Mouse (Mus musculus): ENCODE data around the gene Cdk20. TPM values are rescaled to one million over a fixed set of nuclear protein-coding genes. Genes with fewer than 3 reads are reported as not detected.

The Cdk20 gene
- polyA plus RNA-seq, 1 experiment = 5.8 TPM

- H3K4me1 ChIP-seq (ENCODE audit: control insufficient read depth, insufficient read depth, insufficient read length, low read length) = no peaks in the 10 kb centered on the region
- TF ChIP-seq POLR2A (IDR thresholded peaks at IDR 0.05; ENCODE audit: low read depth, low read length) (no peak), CTCF (IDR thresholded peaks at IDR 0.05; ENCODE audit: extremely low read depth, insufficient read length, insufficient replicate concordance, low read depth, low read length) (no peak)
- no peaks in the 10 kb centered on the region for H3K36me3 ChIP-seq (ENCODE audit: control insufficient read depth, insufficient read depth, low read length)
- 94% methylated on average over 14 of the region's 14 CpGs for WGBS
- H3K27ac ChIP-seq (ENCODE audit: insufficient read depth, low read depth, low read length) = no peak overlapping the region
- H3K4me3 ChIP-seq (ENCODE audit: low read depth, low read length) = no peak overlapping the region
- no peaks in the 10 kb centered on the region for H3K27me3 ChIP-seq (ENCODE audit: control insufficient read depth, insufficient read depth, low read length)
Observed at GRCm38 (mm10) chr13:64458181-64458580, 26.1 kb downstream of the Cdk20 start.

GRCm38 (mm10) chr13:64462581-64462980 lies 30.5 kb downstream of the Cdk20 start:
- 67% methylated on average over 2 of the region's 2 CpGs for WGBS
- H3K27ac ChIP-seq (ENCODE audit: insufficient read depth, low read depth, low read length) = no peak overlapping the region
- TF ChIP-seq CTCF (IDR thresholded peaks at IDR 0.05; ENCODE audit: extremely low read depth, insufficient read length, insufficient replicate concordance, low read depth, low read length) = no peak
- no peak for TF ChIP-seq POLR2A (IDR thresholded peaks at IDR 0.05; ENCODE audit: low read depth, low read length)
- no peaks in the 10 kb centered on the region for H3K4me1 ChIP-seq (ENCODE audit: control insufficient read depth, insufficient read depth, insufficient read length, low read length)
- H3K36me3 ChIP-seq (ENCODE audit: control insufficient read depth, insufficient read depth, low read length) = no peaks in the 10 kb centered on the region
- H3K27me3 ChIP-seq (ENCODE audit: control insufficient read depth, insufficient read depth, low read length) = no peaks in the 10 kb centered on the region
- H3K4me3 ChIP-seq (ENCODE audit: low read depth, low read length) = no peak overlapping the region

- H3K36me3 ChIP-seq (ENCODE audit: control insufficient read depth, insufficient read depth, low read length) = no peaks in the 10 kb centered on the region
- H3K27me3 ChIP-seq (ENCODE audit: control insufficient read depth, insufficient read depth, low read length) = no peaks in the 10 kb centered on the region
- WGBS = 72% methylated on average over 9 of the region's 9 CpGs
- TF ChIP-seq POLR2A (IDR thresholded peaks at IDR 0.05; ENCODE audit: low read depth, low read length) (no peak), CTCF (IDR thresholded peaks at IDR 0.05; ENCODE audit: extremely low read depth, insufficient read length, insufficient replicate concordance, low read depth, low read length) (no peak)
- no peaks in the 10 kb centered on the region for H3K4me1 ChIP-seq (ENCODE audit: control insufficient read depth, insufficient read depth, insufficient read length, low read length)
- H3K27ac ChIP-seq (ENCODE audit: insufficient read depth, low read depth, low read length) = no peak overlapping the region
- H3K4me3 ChIP-seq (ENCODE audit: low read depth, low read length) = no peak overlapping the region
Observed at GRCm38 (mm10) chr13:64465166-64465565, 33.1 kb downstream of the Cdk20 start.

- WGBS = 39% methylated on average over 6 of the region's 6 CpGs
- Histone ChIP-seq H3K4me3 (ENCODE audit: low read depth, low read length) (no peak overlapping the region), H3K4me1 (ENCODE audit: control insufficient read depth, insufficient read depth, insufficient read length, low read length) (no peaks in the 10 kb centered on the region), H3K36me3 (ENCODE audit: control insufficient read depth, insufficient read depth, low read length) (no peaks in the 10 kb centered on the region), H3K27ac (ENCODE audit: insufficient read depth, low read depth, low read length) (no peak overlapping the region), H3K27me3 (ENCODE audit: control insufficient read depth, insufficient read depth, low read length) (no peaks in the 10 kb centered on the region)
- TF ChIP-seq CTCF (IDR thresholded peaks at IDR 0.05; ENCODE audit: extremely low read depth, insufficient read length, insufficient replicate concordance, low read depth, low read length) = no peak
Observed at GRCm38 (mm10) chr13:64467886-64468285, 35.8 kb downstream of the Cdk20 start.

GRCm38 (mm10) chr13:64477968-64478367 lies 45.9 kb downstream of the Cdk20 start:
- H3K36me3 ChIP-seq (ENCODE audit: control insufficient read depth, insufficient read depth, low read length) = no peaks in the 10 kb centered on the region
- WGBS = 57% methylated on average over 4 of the region's 4 CpGs
- H3K4me3 ChIP-seq (ENCODE audit: low read depth, low read length) = no peak overlapping the region
- TF ChIP-seq CTCF (IDR thresholded peaks at IDR 0.05; ENCODE audit: extremely low read depth, insufficient read length, insufficient replicate concordance, low read depth, low read length) = no peak
- no peak for TF ChIP-seq POLR2A (IDR thresholded peaks at IDR 0.05; ENCODE audit: low read depth, low read length)
- H3K27me3 ChIP-seq (ENCODE audit: control insufficient read depth, insufficient read depth, low read length) = no peaks in the 10 kb centered on the region
- no peak overlapping the region for H3K27ac ChIP-seq (ENCODE audit: insufficient read depth, low read depth, low read length)
- H3K4me1 ChIP-seq (ENCODE audit: control insufficient read depth, insufficient read depth, insufficient read length, low read length) = no peaks in the 10 kb centered on the region

- TF ChIP-seq POLR2A (IDR thresholded peaks at IDR 0.05; ENCODE audit: low read depth, low read length) (no peak), CTCF (IDR thresholded peaks at IDR 0.05; ENCODE audit: extremely low read depth, insufficient read length, insufficient replicate concordance, low read depth, low read length) (no peak)
Observed at GRCm38 (mm10) chr13:64479960-64480359, 47.8 kb downstream of the Cdk20 start.

GRCm38 (mm10) chr13:64489886-64490285 lies 57.8 kb downstream of the Cdk20 start:
- H3K4me3 ChIP-seq (ENCODE audit: low read depth, low read length) = no peak overlapping the region
- H3K27me3 ChIP-seq (ENCODE audit: control insufficient read depth, insufficient read depth, low read length) = no peaks in the 10 kb centered on the region
- no peaks in the 10 kb centered on the region for H3K36me3 ChIP-seq (ENCODE audit: control insufficient read depth, insufficient read depth, low read length)
- TF ChIP-seq CTCF (IDR thresholded peaks at IDR 0.05; ENCODE audit: extremely low read depth, insufficient read length, insufficient replicate concordance, low read depth, low read length) (no peak), POLR2A (IDR thresholded peaks at IDR 0.05; ENCODE audit: low read depth, low read length) (no peak)
- no peak overlapping the region for H3K27ac ChIP-seq (ENCODE audit: insufficient read depth, low read depth, low read length)
- WGBS = 78% methylated on average over 6 of the region's 6 CpGs
- no peaks in the 10 kb centered on the region for H3K4me1 ChIP-seq (ENCODE audit: control insufficient read depth, insufficient read depth, insufficient read length, low read length)

More at GRCm38 (mm10) chr13:64479960-64480359, 47.8 kb downstream of the Cdk20 start:
- Histone ChIP-seq H3K4me3 (ENCODE audit: low read depth, low read length) (no peak overlapping the region), H3K27me3 (ENCODE audit: control insufficient read depth, insufficient read depth, low read length) (no peaks in the 10 kb centered on the region), H3K4me1 (ENCODE audit: control insufficient read depth, insufficient read depth, insufficient read length, low read length) (no peaks in the 10 kb centered on the region), H3K36me3 (ENCODE audit: control insufficient read depth, insufficient read depth, low read length) (no peaks in the 10 kb centered on the region), H3K27ac (ENCODE audit: insufficient read depth, low read depth, low read length) (no peak overlapping the region)
- WGBS = 70% methylated on average over 3 of the region's 3 CpGs

Other genes starting within 250 kb of the Cdk20 start
- gene Cdc14b, start 157.0 kb upstream of the Cdk20 start, polyA plus RNA-seq (2012; rRNA removed) = 1.4 and 2.8 TPM in 2 replicates
- gene Aaed1, start 119.6 kb upstream of the Cdk20 start, polyA plus RNA-seq (2012; rRNA removed) = 2.5 and 4.4 TPM in 2 replicates
- gene Ctsl, start 61.4 kb upstream of the Cdk20 start, polyA plus RNA-seq (2012; rRNA removed) = 17.4 and 17.9 TPM in 2 replicates
- gene Fam240b, start 65.5 kb downstream of the Cdk20 start, polyA plus RNA-seq (2012; rRNA removed) = not detected in 2 replicates

All from small intestine, adult 2 months (tissue).